Mouse (Mus musculus) embryonic fibroblast, embryonic 13.5 days (primary cell): ENCODE measurements around the gene Dda1. TPM values are rescaled to one million over a fixed set of nuclear protein-coding genes. Genes with fewer than 3 reads are reported as not detected.

Experiments
- H3K27ac ChIP-seq: 2 replicates; pipeline ENCODE4 v1.5.1; 2012; ENCODE audit warnings: low read length, control low read depth, inconsistent platforms; ENCODE audit not compliant: insufficient read depth
- H3K4me1 ChIP-seq: 2 replicates; pipeline ENCODE4 v1.6.1; 2011; ENCODE audit warnings: low read length; ENCODE audit not compliant: control insufficient read depth, insufficient read depth
- H3K4me3 ChIP-seq: 2 replicates; pipeline ENCODE4 v1.5.1; 2011; ENCODE audit warnings: mild to moderate bottlenecking, control low read depth, low read length; ENCODE audit not compliant: insufficient read depth
- CTCF ChIP-seq: IDR thresholded peaks from 2 replicates; pipeline ENCODE4 v1.5.1; 2011; ENCODE audit warnings: mild to moderate bottlenecking, control low read depth, low read length, moderate library complexity, borderline replicate concordance; ENCODE audit not compliant: insufficient read depth
- POLR2A ChIP-seq: IDR thresholded peaks from 2 replicates; pipeline ENCODE4 v1.6.1; 2011; ENCODE audit warnings: low read depth, mild to moderate bottlenecking, control low read depth, low read length, moderate library complexity
- polyA plus RNA-seq: library from polyadenylated mRNA; stranded (reverse); fragments of >200 nt; gene quantifications from 2 replicates; pipeline ENCODE4 v1.2.4, GENCODE M21; 2011; ENCODE audit warnings: low read depth; ENCODE audit not compliant: missing spikeins, insufficient read length

The Dda1 gene
- polyA plus RNA-seq, 1 experiment, result 63.1 TPM

DNA sequence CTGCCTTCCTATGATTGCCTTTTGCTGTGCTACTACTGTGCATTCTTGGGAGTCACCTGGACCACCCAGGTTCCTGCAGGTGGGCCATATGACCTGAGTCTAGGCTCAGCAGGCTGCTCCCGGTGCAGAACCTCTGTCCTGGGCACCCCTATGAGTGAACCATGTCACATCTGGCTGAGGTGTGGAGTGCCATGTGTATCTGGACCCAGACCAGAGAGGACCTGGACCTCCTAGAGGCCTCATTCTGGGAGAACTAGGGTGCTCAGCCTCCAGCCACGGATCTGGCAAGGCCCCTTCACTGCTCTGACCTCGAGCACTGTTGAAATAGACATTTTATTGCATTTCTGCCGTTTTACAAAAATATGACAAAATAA is 6.7 kb downstream of the Dda1 start:
- TF ChIP-seq POLR2A, result no peak; the same call in 1 of the 2 replicates
- no peak for TF ChIP-seq CTCF
- H3K4me1 ChIP-seq, result 0 out of 2 replicates have a peak, but pooled peaks cover 3% of the 10 kb centered on the region
- peak overlapping the region; percentile 7; the same call in 1 of the 2 replicates for H3K4me3 ChIP-seq
- peak overlapping the region; percentile 62; the same call in 1 of the 2 replicates for H3K27ac ChIP-seq

GRCm38 (mm10) chr8:71476099-71476940 is 7.3 kb downstream of the Dda1 start:
- no peak for TF ChIP-seq CTCF
- TF ChIP-seq POLR2A, result peak; percentile 39; the same call in 1 of the 2 replicates
- peak overlapping the region; percentile 40; the same call in 1 of the 2 replicates for H3K4me3 ChIP-seq
- 0 out of 2 replicates have a peak, but pooled peaks cover 3% of the 10 kb centered on the region for H3K4me1 ChIP-seq
- H3K27ac ChIP-seq, result peak overlapping the region; percentile 62

GRCm38 (mm10) chr8:71477196-71477845 is 8.3 kb downstream of the Dda1 start:
- Histone ChIP-seq H3K4me1 (0 out of 2 replicates have a peak, but pooled peaks cover 3% of the 10 kb centered on the region), H3K4me3 (no peak overlapping the region), H3K27ac (no peak overlapping the region)
- TF ChIP-seq CTCF, result peak; percentile 25; the same call in 1 of the 2 replicates
- TF ChIP-seq POLR2A, result no peak

- Histone ChIP-seq H3K27ac (no peak overlapping the region), H3K4me1 (0 out of 2 replicates have a peak, but pooled peaks cover 3% of the 10 kb centered on the region), H3K4me3 (no peak overlapping the region)
- TF ChIP-seq POLR2A, result no peak
- TF ChIP-seq CTCF, result no peak
These were observed 9.9 kb downstream of the Dda1 start for GRCm38 (mm10) chr8:71478943-71479342.

GRCm38 (mm10) chr8:71483932-71484331 is 14.9 kb downstream of the Dda1 start:
- no peaks in the 10 kb centered on the region for H3K4me1 ChIP-seq
- no peak overlapping the region for H3K4me3 ChIP-seq
- no peak for TF ChIP-seq POLR2A
- TF ChIP-seq CTCF, result no peak
- no peak overlapping the region for H3K27ac ChIP-seq

GRCm38 (mm10) chr8:71484736-71485135 is 15.7 kb downstream of the Dda1 start:
- TF ChIP-seq CTCF (no peak), POLR2A (no peak)
- peaks cover 3% of the 10 kb centered on the region for H3K4me1 ChIP-seq
- H3K4me3 ChIP-seq, result no peak overlapping the region; the same call in 1 of the 2 replicates
- no peak overlapping the region for H3K27ac ChIP-seq

GRCm38 (mm10) chr8:71485142-71486135 is 16.4 kb downstream of the Dda1 start, which contains the start of gene Ano8:
Ano8 (minus strand) TSS chr8:71485963.
- H3K27ac ChIP-seq, result peak within 1 kb of the TSS; percentile 11; the same call in 1 of the 2 replicates
- peaks cover 5% of the 10 kb centered on the region for H3K4me1 ChIP-seq
- TF ChIP-seq CTCF (no peak), POLR2A (peak; percentile 61)
- H3K4me3 ChIP-seq, result peak within 1 kb of the TSS; percentile 72

GRCm38 (mm10) chr8:71486136-71486529 is 17.1 kb downstream of the Dda1 start:
- H3K4me1 ChIP-seq, result peaks cover 5% of the 10 kb centered on the region
- TF ChIP-seq POLR2A (no peak), CTCF (no peak)
- no peak overlapping the region for H3K27ac ChIP-seq
- H3K4me3 ChIP-seq, result 0 out of 2 replicates have a peak overlapping the region, but pooled peaks have one; percentile 4

GRCm38 (mm10) chr8:71487691-71488445 is 18.9 kb downstream of the Dda1 start, which contains the start of gene Gtpbp3:
Gtpbp3 (plus strand) TSS chr8:71488103.
- TF ChIP-seq POLR2A, result peak; percentile 77
- TF ChIP-seq CTCF, result no peak
- peak within 1 kb of the TSS; percentile 96 for H3K27ac ChIP-seq
- H3K4me3 ChIP-seq, result peak within 1 kb of the TSS; percentile 74
- H3K4me1 ChIP-seq, result peaks cover 5% of the 10 kb centered on the region
